Mouse (Mus musculus): Measurements from ENCODE around the gene Pde4b. TPM values are rescaled to one million over a fixed set of nuclear protein-coding genes. Genes with fewer than 3 reads are reported as not detected.
A peak's percentile ranks its signal among the peaks of the same experiment; 100 is the strongest.
"Not testable (repeated sequence)": the region's sequence is repeated elsewhere in the genome, so short reads cannot be mapped to it uniquely, and the experiment has no call there.

The Pde4b gene
- polyA plus RNA-seq (2016; fragmentation: Nextera tagmentation; extraction: Ambion mirVana): 11.1 and 15.6 TPM in 2 replicates

GRCm38 (mm10) chr4:102087091-102087565, at the start of gene Pde4b:
Gene Pde4b (plus strand): TSS chr4:102087543.
- Histone ChIP-seq H3K9me3 (no peaks in the 10 kb centered on the region), H3K27me3 (replicated peaks) (peaks cover 21% of the 10 kb centered on the region), H3K4me3 (peak within 1 kb of the TSS; percentile 58), H3K9ac (peak within 1 kb of the TSS; percentile 44), H3K4me1 (peaks cover 10% of the 10 kb centered on the region), H3K36me3 (no peaks in the 10 kb centered on the region), H3K4me2 (replicated peaks) (peak within 1 kb of the TSS; percentile 92), H3K27ac (no peak within 1 kb of the TSS)
- ATAC-seq (ENCODE audit: low FRiP score, low read depth): no peak; the same call in 1 of the 2 replicates
- WGBS: 8% methylated on average over 11 of the region's 11 CpGs

DNA sequence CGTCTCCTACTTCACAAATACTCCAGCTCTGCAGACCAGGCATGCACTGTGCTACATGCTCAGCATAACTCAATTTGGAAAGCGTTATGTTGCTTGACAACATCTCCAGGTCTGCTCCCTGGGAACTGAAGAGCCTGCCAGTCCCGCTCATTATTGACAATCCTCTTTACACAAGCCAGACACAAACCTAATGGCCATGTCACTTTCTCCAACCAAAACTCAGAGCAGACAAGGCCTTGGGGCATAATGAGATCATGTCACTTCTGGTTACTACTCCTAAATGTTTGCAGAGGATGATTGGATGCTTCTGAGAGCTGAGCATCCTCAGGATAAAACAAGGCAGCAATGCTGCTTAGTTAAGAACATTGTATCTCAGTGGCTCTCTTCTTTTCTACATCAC, 47.2 kb upstream of the Pde4b start:
- no peak overlapping the region for H3K4me2 ChIP-seq (replicated peaks)
- H3K4me3 ChIP-seq: no peak overlapping the region
- H3K9ac ChIP-seq: no peak overlapping the region
- no peak overlapping the region for H3K27ac ChIP-seq
- H3K36me3 ChIP-seq: no peaks in the 10 kb centered on the region
- no peaks in the 10 kb centered on the region for H3K27me3 ChIP-seq (replicated peaks)
- no peaks in the 10 kb centered on the region for H3K9me3 ChIP-seq
- H3K4me1 ChIP-seq: no peaks in the 10 kb centered on the region
- no peak for ATAC-seq (ENCODE audit: low FRiP score, low read depth)
- 89% methylated on average over 3 of the region's 3 CpGs for WGBS

- no peak overlapping the region for H3K27ac ChIP-seq
- no peaks in the 10 kb centered on the region for H3K4me1 ChIP-seq
- no peaks in the 10 kb centered on the region for H3K27me3 ChIP-seq (replicated peaks)
- H3K4me2 ChIP-seq (replicated peaks): no peak overlapping the region
- H3K36me3 ChIP-seq: no peaks in the 10 kb centered on the region
- no peak overlapping the region for H3K4me3 ChIP-seq
- 78% methylated on average over 6 of the region's 6 CpGs for WGBS
- no peak for ATAC-seq (ENCODE audit: low FRiP score, low read depth)
- H3K9me3 ChIP-seq: no peaks in the 10 kb centered on the region
- no peak overlapping the region for H3K9ac ChIP-seq
Observed at GRCm38 (mm10) chr4:102045183-102046140, 41.9 kb upstream of the Pde4b start.

GRCm38 (mm10) chr4:102049368-102049767, 38.0 kb upstream of the Pde4b start:
- not testable (repeated sequence) for H3K9me3 ChIP-seq; H3K27ac ChIP-seq; H3K27me3 ChIP-seq (replicated peaks); H3K4me3 ChIP-seq; H3K4me2 ChIP-seq (replicated peaks); ATAC-seq (ENCODE audit: low FRiP score, low read depth); H3K9ac ChIP-seq; H3K4me1 ChIP-seq; H3K36me3 ChIP-seq
- 95% methylated on average over 14 of the region's 14 CpGs for WGBS

GRCm38 (mm10) chr4:102061322-102061721, 26.0 kb upstream of the Pde4b start:
- no peak overlapping the region for H3K9ac ChIP-seq
- ATAC-seq (ENCODE audit: low FRiP score, low read depth): no peak

DNA sequence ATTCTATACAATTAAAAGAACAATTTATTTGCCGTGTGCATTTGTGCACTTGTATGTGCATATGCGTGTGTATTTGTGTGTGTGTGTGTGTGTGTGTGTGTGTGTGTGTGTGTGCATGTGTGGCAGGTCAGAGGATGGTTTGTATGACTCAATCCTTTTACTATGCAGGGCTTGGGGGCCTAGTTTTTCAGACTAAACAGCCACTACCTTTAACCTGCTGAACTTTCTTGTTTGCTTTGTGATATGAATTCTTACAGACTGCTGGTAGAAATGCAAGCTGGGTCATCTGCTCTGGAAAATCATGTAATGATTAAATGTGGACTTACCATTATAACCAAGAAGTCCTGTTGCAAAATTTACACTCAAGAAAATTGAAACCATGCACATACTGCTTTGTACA, 18.0 kb upstream of the Pde4b start:
- H3K4me1 ChIP-seq: no peaks in the 10 kb centered on the region
- 93% methylated on average over 2 of the region's 2 CpGs for whole genome bisulfite sequencing
- H3K4me3 ChIP-seq: no peak overlapping the region
- no peak overlapping the region for H3K9ac ChIP-seq
- no peaks in the 10 kb centered on the region for H3K36me3 ChIP-seq
- H3K27ac ChIP-seq: no peak overlapping the region
- ATAC-seq (ENCODE audit: low FRiP score, low read depth): no peak
- no peaks in the 10 kb centered on the region for H3K27me3 ChIP-seq (replicated peaks)
- no peak overlapping the region for H3K4me2 ChIP-seq (replicated peaks)
- no peaks in the 10 kb centered on the region for H3K9me3 ChIP-seq

More at GRCm38 (mm10) chr4:102061322-102061721, 26.0 kb upstream of the Pde4b start:
- Histone ChIP-seq H3K27ac (no peak overlapping the region), H3K4me2 (replicated peaks) (no peak overlapping the region), H3K27me3 (replicated peaks) (no peaks in the 10 kb centered on the region), H3K36me3 (no peaks in the 10 kb centered on the region), H3K4me1 (no peaks in the 10 kb centered on the region), H3K9me3 (no peaks in the 10 kb centered on the region), H3K4me3 (no peak overlapping the region)
- WGBS: 85% methylated on average over 2 of the region's 2 CpGs

- no peak for ATAC-seq (ENCODE audit: low FRiP score, low read depth)
- 63% methylated on average over 4 of the region's 4 CpGs for WGBS
Observed at GRCm38 (mm10) chr4:102086336-102086735, 1.0 kb upstream of the Pde4b start.

GRCm38 (mm10) chr4:102087566-102088234, 357 bp downstream of the Pde4b start:
- H3K27me3 ChIP-seq (replicated peaks): peaks cover 21% of the 10 kb centered on the region
- no peak overlapping the region for H3K27ac ChIP-seq
- WGBS: under 1% methylated on average over 64 of the region's 64 CpGs
- ATAC-seq (ENCODE audit: low FRiP score, low read depth): peak; percentile 87
- H3K36me3 ChIP-seq: no peaks in the 10 kb centered on the region
- H3K4me3 ChIP-seq: peak overlapping the region; percentile 58
- H3K4me1 ChIP-seq: peaks cover 10% of the 10 kb centered on the region
- H3K9me3 ChIP-seq: no peaks in the 10 kb centered on the region
- peak overlapping the region; percentile 44 for H3K9ac ChIP-seq
- H3K4me2 ChIP-seq (replicated peaks): peak overlapping the region; percentile 92

More at GRCm38 (mm10) chr4:102086336-102086735, 1.0 kb upstream of the Pde4b start:
- no peak overlapping the region for H3K4me3 ChIP-seq
- H3K36me3 ChIP-seq: no peaks in the 10 kb centered on the region
- H3K9me3 ChIP-seq: no peaks in the 10 kb centered on the region
- peaks cover 10% of the 10 kb centered on the region for H3K4me1 ChIP-seq
- H3K9ac ChIP-seq: no peak overlapping the region
- H3K27me3 ChIP-seq (replicated peaks): peaks cover 21% of the 10 kb centered on the region
- no peak overlapping the region for H3K27ac ChIP-seq
- no peak overlapping the region for H3K4me2 ChIP-seq (replicated peaks)

- peak overlapping the region; percentile 92 for H3K4me2 ChIP-seq (replicated peaks)
- ATAC-seq (ENCODE audit: low FRiP score, low read depth): no peak
- no peaks in the 10 kb centered on the region for H3K9me3 ChIP-seq
- no peak overlapping the region for H3K27ac ChIP-seq
- 26% methylated on average over 15 of the region's 15 CpGs for WGBS
- H3K9ac ChIP-seq: peak overlapping the region; percentile 44
- no peaks in the 10 kb centered on the region for H3K36me3 ChIP-seq
- H3K4me3 ChIP-seq: peak overlapping the region; percentile 58
- peaks cover 21% of the 10 kb centered on the region for H3K27me3 ChIP-seq (replicated peaks)
- H3K4me1 ChIP-seq: peaks cover 10% of the 10 kb centered on the region
Observed at GRCm38 (mm10) chr4:102088235-102088867, 1.0 kb downstream of the Pde4b start.

DNA sequence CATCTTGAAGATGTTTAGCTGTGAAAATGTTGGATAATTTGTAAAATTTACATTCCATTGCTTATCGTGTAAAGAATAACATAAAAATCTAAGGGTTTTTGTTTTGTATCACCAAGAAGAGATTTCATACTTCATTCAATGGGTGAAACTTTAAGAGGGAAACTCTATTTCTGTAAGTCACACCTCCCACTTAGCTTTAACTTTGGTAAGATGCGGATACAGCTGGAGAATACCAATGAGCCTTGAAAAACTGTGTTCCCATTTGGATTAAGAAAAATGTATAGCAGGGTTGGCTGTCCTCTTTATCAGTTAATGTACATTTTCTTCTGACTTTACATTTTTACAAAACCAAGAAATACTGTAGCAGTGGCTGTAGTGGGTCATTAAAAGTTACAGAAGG, 8.5 kb downstream of the Pde4b start:
- H3K36me3 ChIP-seq: no peaks in the 10 kb centered on the region
- WGBS: 93% methylated on average over 2 of the region's 2 CpGs
- no peaks in the 10 kb centered on the region for H3K27me3 ChIP-seq (replicated peaks)
- H3K4me3 ChIP-seq: no peak overlapping the region
- H3K4me1 ChIP-seq: no peaks in the 10 kb centered on the region
- H3K27ac ChIP-seq: no peak overlapping the region
- no peak overlapping the region for H3K4me2 ChIP-seq (replicated peaks)
- H3K9me3 ChIP-seq: no peaks in the 10 kb centered on the region
- no peak for ATAC-seq (ENCODE audit: low FRiP score, low read depth)
- no peak overlapping the region for H3K9ac ChIP-seq

- Histone ChIP-seq H3K27ac (no peak overlapping the region), H3K27me3 (replicated peaks) (no peaks in the 10 kb centered on the region), H3K4me2 (replicated peaks) (no peak overlapping the region), H3K4me3 (no peak overlapping the region), H3K4me1 (no peaks in the 10 kb centered on the region), H3K36me3 (no peaks in the 10 kb centered on the region), H3K9me3 (no peaks in the 10 kb centered on the region), H3K9ac (no peak overlapping the region)
- no peak for ATAC-seq (ENCODE audit: low FRiP score, low read depth)
- 83% methylated on average over 4 of the region's 4 CpGs for WGBS
Observed at GRCm38 (mm10) chr4:102102241-102102640, 14.9 kb downstream of the Pde4b start.

DNA sequence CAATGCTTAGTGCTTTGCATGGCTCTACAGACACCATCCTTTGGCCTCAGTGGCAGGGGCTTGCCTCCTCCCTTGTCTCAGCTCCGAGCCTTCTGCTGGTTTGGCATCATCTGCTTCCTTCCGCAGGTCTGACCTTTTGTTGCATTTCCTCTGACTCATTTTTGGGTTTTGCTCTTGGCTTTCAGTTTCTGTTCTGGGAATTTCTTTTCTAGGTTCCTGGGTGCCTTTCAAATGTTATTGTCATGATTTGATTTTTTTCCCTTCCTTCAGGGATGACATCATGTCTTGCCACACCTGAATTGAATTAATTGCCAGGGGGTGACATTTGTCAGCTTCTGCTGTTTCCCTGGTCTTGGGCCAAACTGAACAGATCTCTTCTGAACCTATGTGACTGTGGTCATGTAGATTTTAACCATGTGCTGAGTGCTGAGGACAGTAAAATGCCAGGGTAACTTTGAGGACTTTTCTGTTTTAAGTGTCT, 17.2 kb downstream of the Pde4b start:
- H3K4me2 ChIP-seq (replicated peaks): no peak overlapping the region
- no peak overlapping the region for H3K27ac ChIP-seq
- no peaks in the 10 kb centered on the region for H3K36me3 ChIP-seq
- H3K4me1 ChIP-seq: no peaks in the 10 kb centered on the region
- no peaks in the 10 kb centered on the region for H3K27me3 ChIP-seq (replicated peaks)
- 76% methylated on average over 2 of the region's 2 CpGs for WGBS
- no peaks in the 10 kb centered on the region for H3K9me3 ChIP-seq
- H3K4me3 ChIP-seq: no peak overlapping the region
- H3K9ac ChIP-seq: no peak overlapping the region
- no peak for ATAC-seq (ENCODE audit: low FRiP score, low read depth)
